Mouse (Mus musculus): ENCODE measurements around the gene Lhfpl4.

- TF ChIP-seq CTCF (conservative IDR thresholded peaks at IDR 0.05; ENCODE audit: low read length) (no peak), POU5F1 (IDR thresholded peaks at IDR 0.05; ENCODE audit: borderline replicate concordance, low read length) (no peak)
These were observed 43.3 kb upstream of the Lhfpl4 start for GRCm38 (mm10) chr6:113238442-113238841.
